Mouse (Mus musculus) cortical plate, adult 2 months (tissue): ENCODE measurements around the gene Hhat.

Source experiments
- CTCF ChIP-seq: fragments of 200-500 bp; IDR thresholded peaks from 2 replicates; pipeline ENCODE4 v1.5.1; 2011; ENCODE audit warnings: mild to moderate bottlenecking, control low read depth, low read length; ENCODE audit not compliant: insufficient read depth; ENCODE audit errors: extremely low read depth
- POLR2A ChIP-seq: fragments of 200-500 bp; IDR thresholded peaks from 2 replicates; pipeline ENCODE4 v1.6.1; 2011; ENCODE audit warnings: mild to moderate bottlenecking, low read length, control low read depth; ENCODE audit not compliant: insufficient read depth; ENCODE audit errors: extremely low read depth

GRCm38 (mm10) chr1:192503651-192504050 lies 267.4 kb downstream of the Hhat start:
- TF ChIP-seq CTCF: no peak
- TF ChIP-seq POLR2A: no peak
